Mouse (Mus musculus): ENCODE measurements around the gene Prok2.

DNA sequence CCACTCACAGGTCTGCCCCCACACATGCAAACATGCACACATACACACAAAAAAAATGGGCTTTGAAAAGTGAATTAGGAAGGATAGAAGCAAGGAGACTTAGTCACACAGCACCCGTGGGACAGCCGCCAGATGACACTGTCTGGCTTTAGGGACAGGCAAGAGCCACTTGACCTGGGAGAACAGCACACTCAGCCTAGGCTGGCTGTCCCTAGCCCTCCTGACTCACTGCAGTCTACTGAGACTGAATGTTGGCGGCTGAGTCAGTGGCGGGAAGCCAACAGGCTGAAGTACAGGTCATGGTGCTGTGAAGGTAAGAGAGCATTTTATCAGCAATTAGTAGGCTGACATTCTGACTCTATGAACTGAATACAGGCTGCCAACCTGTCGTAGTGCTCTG is 8.5 kb upstream of the Prok2 start:
- TF ChIP-seq CTCF (IDR thresholded peaks at IDR 0.05; ENCODE audit: insufficient read depth, low read depth, low read length): no peak
- TF ChIP-seq POLR2A (IDR thresholded peaks at IDR 0.05; ENCODE audit: insufficient read depth, low read depth, low read length): no peak

All from olfactory bulb, adult 2 months (tissue).